Mouse (Mus musculus): Measurements from ENCODE around the gene Cfap97d2.
"Not testable (repeated sequence)": the region's sequence is repeated elsewhere in the genome, so short reads cannot be mapped to it uniquely, and the experiment has no call there.

Gene Cfap97d2

DNA sequence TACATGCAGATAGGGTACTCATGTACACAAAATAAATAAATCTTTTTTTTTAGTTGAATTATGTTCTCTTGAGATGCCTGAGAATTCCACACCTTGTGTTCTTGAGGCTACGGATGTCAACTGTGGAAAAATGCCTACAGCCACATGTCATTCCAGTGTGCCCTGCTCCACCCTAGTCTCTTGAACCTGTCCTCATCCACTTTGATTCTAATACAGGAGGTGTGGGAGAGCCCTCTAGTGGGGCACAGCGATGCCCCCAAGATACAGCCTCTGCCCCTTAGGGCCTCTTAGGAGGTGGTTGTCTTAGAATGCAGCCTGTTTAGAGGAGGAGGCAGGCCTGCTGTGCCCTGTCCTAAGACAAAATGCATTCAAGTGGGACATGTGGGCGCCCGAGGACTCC, 17.7 kb upstream of the Cfap97d2 start:
- no peak for DNase-seq (ENCODE audit: low spot score)

DNA sequence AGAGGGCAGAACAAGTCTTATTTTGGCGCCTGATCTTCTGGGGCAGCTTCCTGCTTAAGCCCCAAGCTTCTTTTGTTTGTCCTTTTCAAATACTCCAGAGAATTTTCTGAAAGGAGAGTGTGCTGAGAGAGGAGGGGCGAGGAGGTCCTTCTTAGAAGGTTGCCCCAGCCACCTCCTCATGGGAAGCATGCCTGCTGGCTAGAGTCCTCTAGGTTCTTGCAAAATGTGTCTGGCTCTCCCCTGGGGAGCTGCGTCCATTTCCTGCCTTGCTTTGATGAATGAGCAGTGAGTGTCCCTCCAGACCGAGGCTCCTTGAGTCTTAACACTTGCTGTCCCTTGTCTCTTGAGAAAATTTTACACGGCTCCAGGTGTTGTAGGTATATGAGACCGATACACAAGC, 17.2 kb upstream of the Cfap97d2 start:
- DNase-seq (ENCODE audit: low spot score): no peak

DNA sequence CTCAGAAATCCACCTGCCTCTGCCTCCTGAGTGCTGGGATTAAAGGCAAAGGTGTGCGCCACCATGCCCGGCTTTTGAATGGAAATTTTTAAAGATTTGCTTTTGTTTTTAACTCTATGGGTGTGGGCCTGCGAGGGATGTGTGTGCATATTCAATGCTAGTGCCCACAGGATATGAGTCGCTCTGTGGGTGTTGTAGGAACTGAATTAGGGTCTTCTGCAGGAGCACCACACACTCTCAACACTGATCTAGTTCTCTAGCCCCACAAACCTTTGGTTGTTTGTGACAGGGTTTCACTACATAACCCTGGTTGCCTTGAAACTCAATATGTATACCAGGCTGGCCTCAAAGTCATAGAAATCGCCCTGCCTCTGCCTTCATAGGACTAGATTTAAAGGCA, 16.4 kb upstream of the Cfap97d2 start:
- DNase-seq (ENCODE audit: low spot score): no peak

DNA sequence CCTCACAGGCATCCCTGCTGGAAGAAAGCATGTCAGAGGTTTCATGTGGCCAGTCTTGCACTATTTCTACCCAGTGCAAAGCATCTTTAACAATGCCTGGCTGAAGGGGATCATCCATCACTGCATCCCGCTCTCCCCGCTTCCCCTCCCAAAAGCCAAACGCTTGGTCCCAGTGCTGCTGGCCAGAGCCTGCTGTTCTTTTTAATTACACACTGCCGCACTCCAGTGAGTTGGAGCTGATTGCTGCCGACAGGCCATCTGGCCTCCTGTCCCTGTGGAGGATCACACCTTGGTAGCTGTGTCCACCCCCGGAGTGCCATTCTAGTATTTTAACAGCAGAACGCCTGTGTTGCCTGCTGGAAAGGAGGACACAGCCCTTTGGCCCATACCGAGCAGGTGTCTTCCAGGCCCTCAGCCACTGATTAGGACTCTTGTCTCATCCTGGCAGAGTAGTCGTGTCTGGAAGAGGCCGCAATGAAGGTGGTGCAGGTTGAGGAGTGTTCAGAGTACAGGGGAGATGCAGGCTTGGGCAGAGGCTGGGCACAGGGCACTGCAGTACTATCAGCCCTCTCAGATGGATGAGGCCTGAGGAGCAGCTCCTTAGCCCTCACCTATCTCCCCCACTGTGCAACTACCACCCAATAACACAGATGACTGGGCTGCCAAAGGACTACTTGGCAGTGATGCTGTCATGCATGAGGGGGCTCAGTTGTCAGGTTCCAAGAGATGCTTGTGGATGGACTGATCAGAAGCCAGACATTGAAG, 13.2 kb upstream of the Cfap97d2 start:
- DNase-seq (ENCODE audit: low spot score): no peak

DNA sequence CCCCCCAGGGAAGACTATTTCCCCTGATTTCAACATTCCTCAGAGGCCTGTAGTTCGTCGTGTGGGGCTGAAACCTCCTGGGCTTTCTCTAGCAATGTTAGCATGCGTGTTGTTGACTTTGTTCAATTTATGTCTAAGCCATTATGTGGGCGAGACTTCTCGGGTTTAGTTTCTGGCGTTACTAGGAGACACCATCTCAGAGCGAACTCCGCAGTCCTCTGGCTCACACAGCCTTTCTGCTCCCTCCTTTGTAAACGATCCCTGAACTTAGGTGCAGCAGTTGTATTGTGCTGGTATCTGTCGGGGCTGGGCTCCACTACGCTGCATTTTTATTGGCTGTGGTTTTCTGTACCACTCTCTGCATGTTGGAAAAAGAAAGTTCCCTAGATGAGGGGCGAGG, 11.0 kb upstream of the Cfap97d2 start:
- no peak for DNase-seq (ENCODE audit: low spot score)

DNA sequence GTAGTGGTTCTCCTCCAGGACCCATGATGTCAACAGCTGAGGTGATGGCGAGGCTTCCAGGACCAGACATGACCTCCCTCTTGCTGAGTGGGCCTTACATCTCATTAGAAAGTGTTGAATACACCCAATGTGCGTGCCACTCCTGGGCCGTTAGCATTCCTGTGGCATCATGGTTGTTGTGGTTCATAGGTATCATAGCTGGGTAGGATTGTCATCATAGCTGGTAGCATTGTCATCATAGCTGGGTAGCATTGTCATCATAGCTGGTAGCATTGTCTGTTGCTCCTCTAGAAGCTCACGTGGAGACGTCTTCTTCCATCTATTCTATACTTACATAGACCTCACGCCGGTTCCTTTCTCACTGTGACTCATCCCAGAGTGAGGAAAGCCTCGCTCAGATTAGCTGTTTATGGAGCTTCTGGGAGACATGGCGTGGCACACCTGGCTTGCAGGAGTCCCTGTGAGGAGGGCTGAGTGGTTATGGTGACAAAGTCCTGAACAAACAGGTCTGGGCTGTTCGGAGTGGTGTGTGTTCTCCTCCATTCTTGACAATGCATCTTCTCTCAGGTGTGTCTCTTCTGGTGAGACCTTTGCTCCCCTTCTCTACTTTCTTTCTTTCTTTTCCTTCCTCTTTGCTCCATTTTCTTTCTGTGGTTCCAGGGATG, 10.4 kb upstream of the Cfap97d2 start:
- DNase-seq (ENCODE audit: low spot score): no peak

DNA sequence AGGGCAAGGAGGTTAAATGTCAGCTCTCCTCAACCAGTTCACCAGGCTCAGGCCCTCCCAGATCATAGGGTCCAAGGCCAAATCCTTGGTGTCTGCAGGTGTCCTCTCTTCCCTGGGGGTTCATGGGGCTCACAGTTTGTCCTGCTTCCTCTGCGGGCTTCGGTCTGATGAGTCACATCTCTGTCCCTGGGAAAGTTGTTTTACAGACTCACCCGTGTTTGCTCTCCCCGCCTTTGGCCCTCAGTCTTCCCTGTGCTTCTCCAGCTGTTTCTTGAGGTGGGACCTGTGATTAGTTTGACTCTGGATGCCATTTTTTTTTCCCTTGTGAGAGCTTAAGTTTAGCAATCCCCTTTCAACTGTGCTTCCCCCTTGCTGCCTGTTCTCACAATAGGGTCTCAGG, 9.5 kb upstream of the Cfap97d2 start:
- DNase-seq (ENCODE audit: low spot score): no peak

DNA sequence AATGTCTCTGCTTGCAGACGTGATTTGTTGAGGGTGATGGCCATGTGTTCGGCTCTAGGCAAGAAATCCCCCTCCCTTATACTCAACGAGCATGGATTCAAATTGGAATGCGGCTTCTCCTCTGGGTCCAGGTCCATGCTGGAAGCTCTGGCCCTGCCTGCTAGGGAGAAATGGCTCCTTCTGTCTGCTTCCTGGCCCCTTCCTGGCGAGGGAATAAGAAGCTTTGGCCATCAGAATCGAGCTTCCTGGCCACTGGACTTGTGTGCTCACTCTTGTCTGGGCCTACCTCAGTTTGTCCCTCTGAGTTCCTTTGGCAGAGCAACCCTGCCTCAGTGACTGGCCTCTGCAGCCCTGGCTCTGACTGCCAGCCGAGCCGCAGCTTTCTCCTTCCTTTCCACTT, 8.5 kb upstream of the Cfap97d2 start:
- DNase-seq (ENCODE audit: low spot score): no peak

DNA sequence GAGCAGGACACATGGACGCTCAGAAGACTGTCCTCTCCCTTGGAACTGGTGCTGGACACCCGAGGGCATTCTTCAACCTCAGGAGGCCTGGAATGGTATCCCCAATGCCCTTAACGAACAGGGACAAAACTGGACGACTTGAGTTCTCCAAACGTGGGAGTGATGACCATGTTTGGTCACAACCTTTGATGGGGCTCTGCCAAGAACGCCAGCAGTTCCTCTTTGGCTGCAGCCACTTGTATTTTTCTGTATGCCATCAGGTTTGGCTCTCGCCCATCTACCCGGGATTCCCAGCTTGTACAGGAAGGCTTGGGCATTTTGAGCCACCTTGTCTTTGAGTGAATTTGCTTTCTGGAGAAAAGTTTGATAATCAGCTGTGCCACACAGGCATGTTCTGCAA, 8.0 kb upstream of the Cfap97d2 start:
- no peak for DNase-seq (ENCODE audit: low spot score)

DNA sequence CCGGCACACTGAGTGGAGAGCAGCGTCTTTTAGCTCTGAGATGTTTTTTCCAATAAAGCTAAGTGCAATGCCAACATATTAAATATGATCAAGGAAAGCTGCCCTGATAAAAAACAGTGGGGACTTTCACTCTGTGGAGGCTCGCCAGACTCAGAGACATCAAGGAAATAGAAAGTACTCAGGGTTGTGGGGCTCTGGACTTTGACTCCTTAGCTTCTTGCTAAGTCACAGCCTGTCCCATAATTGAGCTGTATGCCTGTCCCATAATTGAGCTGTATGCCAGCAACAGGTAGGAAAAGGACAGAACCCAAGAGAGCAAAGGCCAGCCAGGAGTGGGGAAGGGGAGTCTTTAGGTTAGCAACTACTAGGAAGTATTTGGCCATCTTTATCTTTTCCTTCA, 7.4 kb upstream of the Cfap97d2 start:
- no peak for DNase-seq (ENCODE audit: low spot score)

DNA sequence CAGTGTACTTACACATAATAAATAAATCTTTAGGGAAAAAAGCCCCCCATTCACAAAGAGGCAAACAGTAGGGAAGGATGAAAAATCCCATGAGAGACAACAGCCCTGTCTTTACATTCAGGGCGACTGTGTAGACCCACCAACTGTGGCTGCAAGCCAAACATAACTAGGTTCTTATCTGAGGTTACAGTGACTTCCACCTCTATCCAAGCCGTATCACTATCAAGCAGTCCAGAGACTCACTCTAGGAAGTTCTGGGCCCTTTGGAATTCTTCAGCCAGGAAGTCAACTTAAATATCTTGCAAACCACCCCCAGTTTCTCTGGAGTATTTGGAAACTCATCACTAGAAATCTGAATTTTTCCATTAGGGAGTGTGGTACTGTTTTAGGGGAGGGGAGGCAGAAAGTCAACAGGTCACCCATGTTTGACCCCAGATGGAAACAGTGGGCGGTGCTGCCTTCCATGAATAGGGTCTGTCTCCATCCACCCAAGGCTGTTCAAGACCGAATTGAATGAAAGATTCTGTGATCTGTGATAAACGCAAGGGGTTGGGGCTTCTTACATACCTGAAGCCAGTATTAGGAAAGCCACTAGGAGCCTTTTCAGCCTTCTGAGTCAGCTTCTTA, 6.3 kb upstream of the Cfap97d2 start:
- DNase-seq (ENCODE audit: low spot score): no peak

DNA sequence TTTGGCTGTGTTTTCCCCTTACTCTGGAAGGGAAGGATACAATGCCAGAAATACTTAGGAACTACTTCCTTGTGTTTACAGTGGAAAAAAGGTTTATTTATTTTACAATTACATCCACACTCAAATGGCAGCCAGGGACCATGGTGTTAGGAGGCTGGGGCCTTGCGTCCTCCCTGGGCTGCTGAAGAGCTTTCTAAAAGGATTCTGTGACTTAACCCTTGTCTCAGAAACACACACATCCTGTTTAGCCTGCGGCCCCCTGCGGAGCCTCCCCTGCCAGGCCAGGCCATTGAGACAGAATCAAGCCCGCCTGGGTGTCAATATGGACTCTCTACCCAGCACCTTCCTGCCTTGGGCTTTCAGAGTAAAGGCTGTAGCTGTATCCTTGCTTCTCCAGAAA, 2.9 kb upstream of the Cfap97d2 start:
- no peak for DNase-seq (ENCODE audit: low spot score)

DNA sequence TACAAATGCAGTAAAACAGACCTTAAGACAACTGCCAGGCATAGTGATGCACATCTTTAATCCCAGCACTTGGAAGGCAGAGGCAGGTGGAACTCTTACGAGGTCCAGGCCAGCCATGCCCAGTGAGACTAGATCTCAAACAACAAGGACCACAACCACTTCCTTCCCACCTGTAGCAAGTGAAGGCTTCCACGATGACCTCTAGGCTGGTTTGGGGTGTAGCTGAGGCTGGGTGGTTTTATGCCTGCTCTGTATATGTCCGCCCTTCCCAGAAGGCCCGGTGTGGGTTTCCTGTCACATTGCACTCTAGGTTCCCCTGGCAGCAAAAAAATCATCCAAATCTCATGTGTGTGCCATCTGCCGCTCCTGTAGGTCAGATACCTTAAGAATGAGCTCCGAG, 1.9 kb upstream of the Cfap97d2 start:
- DNase-seq (ENCODE audit: low spot score): no peak

DNA sequence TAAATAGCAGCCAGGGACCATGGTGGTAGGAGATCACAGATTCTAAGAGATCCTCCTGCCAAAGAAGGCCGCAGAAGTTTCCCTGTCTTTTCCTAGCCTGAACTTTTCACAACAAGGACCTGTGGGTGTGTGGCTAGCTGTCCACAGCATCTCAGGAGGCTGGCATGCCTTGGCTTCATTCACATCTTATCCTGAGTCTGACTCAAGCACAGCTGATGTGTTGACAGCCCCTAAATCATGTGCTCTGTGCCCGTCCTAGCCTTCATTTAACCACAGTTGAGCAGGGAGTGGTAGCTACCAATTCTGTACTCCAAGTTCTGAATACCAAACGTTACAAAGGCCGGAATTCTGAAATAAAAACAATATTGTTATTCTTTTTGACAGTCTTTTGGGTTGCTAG, 1.4 kb upstream of the Cfap97d2 start:
- DNase-seq (ENCODE audit: low spot score): no peak

DNA sequence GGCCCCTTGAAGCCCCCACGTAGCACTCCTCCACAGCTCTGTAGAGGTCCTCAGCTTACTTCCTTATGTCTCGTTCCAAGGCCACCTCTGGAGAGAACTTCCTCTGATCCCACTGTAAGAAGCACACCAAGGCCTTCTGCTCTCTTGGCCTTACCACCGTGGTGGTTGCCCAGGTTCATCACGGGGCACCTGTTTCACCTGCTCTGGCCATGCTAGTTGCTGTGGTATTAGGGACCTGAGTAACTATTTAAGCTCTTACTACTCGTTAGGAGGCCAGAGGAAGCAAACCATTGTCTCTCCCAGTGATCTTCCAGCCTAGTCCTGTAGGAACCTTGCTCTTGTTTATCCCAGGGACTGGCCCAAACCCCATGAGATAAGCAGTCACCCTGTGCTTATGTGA, 1.2 kb downstream of the Cfap97d2 start:
- no peak for DNase-seq (ENCODE audit: low spot score)

DNA sequence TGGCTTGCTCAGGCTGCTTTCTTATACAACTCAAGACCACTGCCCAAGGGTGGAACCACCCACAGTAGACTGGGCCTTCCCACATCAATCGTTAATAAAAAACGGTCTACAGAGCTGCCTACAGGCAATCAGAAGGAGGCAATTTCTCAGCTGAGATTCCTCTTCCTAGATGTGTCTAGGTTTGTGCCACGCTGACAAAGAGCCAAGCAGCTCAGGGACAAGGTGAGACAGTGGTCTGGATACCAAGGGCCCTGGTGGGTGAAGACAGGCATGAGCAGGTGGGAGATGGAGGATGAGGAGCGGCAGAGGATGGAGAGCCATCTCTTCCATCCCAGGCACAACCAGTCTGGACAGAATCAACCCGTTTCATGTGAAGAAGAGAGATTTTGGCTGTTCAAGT, 2.8 kb downstream of the Cfap97d2 start:
- DNase-seq (ENCODE audit: low spot score): no peak

DNA sequence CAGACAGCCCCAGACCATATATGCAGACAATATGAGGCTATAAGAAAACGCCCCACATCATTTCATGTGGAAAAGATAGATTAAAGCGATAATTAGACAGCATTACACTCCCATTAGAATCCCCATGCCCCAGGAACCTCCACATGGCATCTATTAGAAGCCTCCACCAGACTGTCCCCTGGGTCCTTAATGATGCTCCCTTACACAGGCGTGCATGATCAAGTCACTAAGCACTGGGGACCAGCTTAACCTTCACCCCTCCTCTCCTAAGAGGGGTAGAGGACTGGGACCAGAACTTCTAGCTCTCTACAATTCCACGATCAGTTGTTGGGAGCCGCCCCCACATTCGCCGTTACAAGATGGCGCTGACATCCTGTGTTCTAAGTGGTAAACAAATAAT, 13.3 kb downstream of the Cfap97d2 start:
- DNase-seq (ENCODE audit: low spot score): no peak

DNA sequence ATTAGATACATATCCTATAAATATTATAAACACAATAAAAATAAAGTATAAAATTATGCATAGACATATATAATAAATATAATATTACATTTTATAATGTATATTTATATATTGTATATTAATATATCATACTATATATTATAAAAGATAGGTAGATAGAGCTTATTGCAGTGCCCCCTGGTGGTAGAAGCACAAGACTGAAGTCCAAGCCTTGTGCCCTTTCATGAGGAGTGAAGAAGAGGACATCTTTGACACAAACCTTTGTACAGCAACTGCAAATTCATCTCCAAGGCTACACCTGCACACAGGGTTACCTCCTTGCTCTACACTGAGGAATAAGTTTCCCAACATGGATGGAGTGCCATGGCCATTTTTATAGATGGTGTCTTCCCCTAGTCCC, 20.0 kb downstream of the Cfap97d2 start:
- DNase-seq (ENCODE audit: low spot score): peak; percentile 24

DNA sequence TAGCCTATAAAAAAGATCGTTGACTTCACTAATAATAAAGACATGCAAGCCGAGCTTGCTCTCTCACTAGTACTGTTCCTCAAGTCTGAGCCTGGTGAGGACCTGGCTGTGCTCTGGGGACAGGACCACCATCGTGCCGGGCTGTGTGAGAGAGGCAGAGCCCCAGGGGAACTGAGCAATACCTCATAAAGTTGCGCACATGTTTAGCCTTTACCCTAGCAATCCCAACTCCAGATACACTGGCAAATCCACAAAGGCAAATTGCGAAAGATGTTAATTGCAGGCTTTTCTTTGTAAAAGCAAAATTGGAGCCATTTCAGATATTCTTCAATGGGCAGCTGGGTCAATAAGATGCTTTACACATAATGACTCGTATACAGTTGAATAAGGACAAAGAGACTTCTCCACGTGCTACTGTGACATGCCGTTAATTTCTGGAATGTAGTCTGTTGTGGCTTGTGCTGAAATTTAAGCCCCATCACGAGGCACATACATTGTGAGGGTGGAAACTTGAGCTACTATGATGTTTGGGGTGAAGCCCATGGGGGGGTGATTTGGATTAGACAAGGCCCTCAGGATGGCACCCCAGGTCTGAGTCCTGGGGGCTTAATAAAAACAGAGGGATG, 21.9 kb downstream of the Cfap97d2 start:
- no peak for DNase-seq (ENCODE audit: low spot score)

DNA sequence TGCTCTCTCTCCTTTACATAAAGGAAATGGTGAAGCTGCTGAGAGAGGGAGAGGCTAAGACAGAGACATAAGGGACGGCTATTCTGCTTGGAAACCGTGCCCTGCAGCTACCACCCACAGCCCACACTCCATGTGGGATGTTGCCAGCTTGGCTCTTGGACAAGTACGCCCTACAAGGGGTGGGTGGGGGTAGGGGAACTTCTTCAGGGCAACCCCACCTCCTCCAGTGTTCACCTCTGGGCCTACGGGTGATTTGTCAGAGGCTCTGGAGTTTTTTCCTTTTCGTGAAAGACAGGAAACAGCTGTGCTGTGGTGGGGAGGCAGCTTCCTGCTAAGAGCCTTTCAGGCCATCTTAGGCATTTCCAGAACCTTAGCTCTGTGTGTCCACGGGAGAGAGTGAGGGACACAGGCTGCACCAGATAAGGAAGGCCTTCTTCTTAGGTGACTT, 34.7 kb downstream of the Cfap97d2 start:
- DNase-seq (ENCODE audit: low spot score): no peak

DNA sequence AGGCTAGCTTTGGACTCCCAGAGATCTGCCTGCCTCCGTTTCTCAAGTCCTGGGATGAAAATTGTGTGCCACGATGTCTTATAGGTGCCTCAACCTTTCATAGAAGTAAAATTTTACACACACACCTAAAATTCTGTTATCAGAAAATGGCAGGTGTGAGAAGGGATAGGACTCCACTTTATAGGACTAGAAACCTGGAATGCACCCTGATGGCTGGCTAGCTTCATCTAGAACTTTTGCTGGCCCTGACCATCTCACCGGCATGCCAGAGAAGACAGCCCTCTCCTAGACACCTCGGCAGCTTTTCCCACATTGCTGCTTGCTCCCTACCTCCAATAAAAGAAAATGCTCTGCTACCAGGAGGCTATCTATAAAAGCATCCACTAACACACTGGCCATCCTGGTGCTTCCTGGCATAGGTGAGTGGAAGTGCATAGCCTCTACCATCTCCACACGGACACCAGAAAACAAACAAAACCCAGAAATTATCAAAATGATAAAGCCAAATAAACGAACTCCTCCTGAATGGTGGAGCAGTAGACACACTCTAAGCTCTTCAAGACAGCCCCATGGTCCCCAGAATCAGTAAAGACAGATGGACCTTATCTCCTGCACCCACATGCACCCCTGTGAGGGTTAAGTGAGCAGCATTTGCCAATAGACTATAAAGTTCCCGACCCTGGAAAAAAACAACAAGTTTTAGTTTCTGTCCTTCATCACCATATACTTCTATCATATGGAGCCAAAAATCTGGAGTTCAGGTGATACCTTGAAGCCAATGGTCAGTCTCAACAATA, 35.3 kb downstream of the Cfap97d2 start:
- no peak for DNase-seq (ENCODE audit: low spot score)

DNA sequence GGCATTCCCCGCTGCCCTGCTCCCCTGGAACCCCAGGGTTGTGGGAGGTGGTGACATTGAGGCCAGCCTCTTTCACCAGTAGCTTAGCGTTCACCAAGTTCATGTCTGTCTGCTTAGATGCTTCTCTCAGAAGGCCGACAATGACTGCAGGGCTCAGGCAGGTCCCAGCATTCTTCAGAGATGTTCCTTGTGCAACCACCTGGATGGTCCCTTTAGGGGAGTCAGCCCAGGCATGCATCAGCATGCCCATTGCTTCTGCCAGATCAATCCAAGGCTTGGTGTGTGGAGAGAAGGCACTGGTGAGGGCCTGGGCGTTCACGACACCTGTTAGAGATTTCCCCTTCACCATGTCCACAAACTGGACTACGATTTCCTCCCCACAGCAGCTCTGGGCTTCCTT, 40.5 kb downstream of the Cfap97d2 start:
- not testable (repeated sequence) for DNase-seq (ENCODE audit: low spot score)

Data from layer of hippocampus, adult 9-10 months (tissue).